Mouse (Mus musculus) G1E (cell line): ENCODE measurements around the gene Emc6. TPM values are rescaled to one million over a fixed set of nuclear protein-coding genes. Genes with fewer than 3 reads are reported as not detected.

Source experiments
- ATAC-seq: 2 replicates; pipeline ENCODE4 v1.8.0; 2016; ENCODE audit warnings: mild to moderate bottlenecking; ENCODE audit not compliant: insufficient number of reproducible peaks, poor library complexity, low FRiP score, severe bottlenecking; ENCODE audit errors: extremely low read depth
- DNase-seq: peaks from one replicate; pipeline ENCODE4 v3.0.0; 2012; ENCODE audit warnings: low spot score
- H3K27me3 ChIP-seq: 2 replicates; pipeline ENCODE4 v1.6.1; 2012; ENCODE audit warnings: mild to moderate bottlenecking, low read length, inconsistent platforms; ENCODE audit not compliant: insufficient read depth
- H3K36me3 ChIP-seq: replicated peaks from 2 replicates; pipeline ENCODE3; 2012; ENCODE audit warnings: mild to moderate bottlenecking, inconsistent platforms
- H3K4me1 ChIP-seq: 2 replicates; pipeline ENCODE4 v1.6.1; 2012; ENCODE audit warnings: low read depth, low read length, inconsistent platforms, mixed read lengths; ENCODE audit not compliant: insufficient read depth
- H3K4me3 ChIP-seq: 2 replicates; pipeline ENCODE4 v1.5.1; 2012; ENCODE audit warnings: low read depth, mild to moderate bottlenecking, inconsistent platforms, low read length, moderate library complexity, mixed read lengths
- H3K9me3 ChIP-seq: replicated peaks from 2 replicates; pipeline ENCODE4 v1.6.1; 2012; ENCODE audit warnings: inconsistent platforms
- CTCF ChIP-seq: IDR thresholded peaks from 2 replicates; pipeline ENCODE4 v1.5.1; 2012; ENCODE audit warnings: low read depth, low read length, inconsistent platforms, mixed read lengths
- GATA1 ChIP-seq: IDR thresholded peaks from 2 replicates; pipeline ENCODE4 v1.6.1; 2012; ENCODE audit warnings: borderline replicate concordance, low read length, inconsistent platforms, mixed read lengths
- GATA2 ChIP-seq: IDR thresholded peaks from 2 replicates; pipeline ENCODE4 v1.6.1; 2012; ENCODE audit warnings: low read depth, low read length, inconsistent platforms, borderline replicate concordance
- POLR2AphosphoS5 ChIP-seq: IDR thresholded peaks from 2 replicates; pipeline ENCODE4 v1.6.1; 2012; ENCODE audit warnings: low read depth, low read length, inconsistent platforms; ENCODE audit not compliant: insufficient replicate concordance
- TAL1 ChIP-seq: conservative IDR thresholded peaks from 2 replicates; pipeline ENCODE4 v1.6.1; 2012; ENCODE audit warnings: low read depth, low read length, inconsistent platforms, mixed read lengths
- polyA plus RNA-seq: library from polyadenylated mRNA; stranded (reverse); fragments of >175 nt; gene quantifications from 2 replicates; pipeline ENCODE4 v1.2.3, GENCODE M21; 2012
- total RNA-seq, 2 experiments: library from RNA; stranded (forward) in 1 of 2; stranded (reverse) in 1 of 2; fragments of 200-1000 nt in 1 of 2; fragments of >200 nt in 1 of 2; fragmentation: Nextera tagmentation in 1 of 2; gene quantifications; 2 replicates each; pipeline ENCODE4 v1.2.3; 2014 to 2017

The Emc6 gene
- total and polyA plus RNA-seq, 3 experiments: 43.7 to 178 (median 54.7) TPM

GRCm38 (mm10) chr11:73169231-73169630 lies 7.6 kb downstream of the Emc6 start:
- ATAC-seq: peak; percentile 65

GRCm38 (mm10) chr11:73168576-73168975 lies 8.3 kb downstream of the Emc6 start:
- no peak for TF ChIP-seq CTCF
- TF ChIP-seq POLR2AphosphoS5: no peak
- TF ChIP-seq GATA2: no peak
- no peak for TF ChIP-seq TAL1
- TF ChIP-seq GATA1: no peak
- no peak for DNase-seq
- H3K4me3 ChIP-seq: no peak overlapping the region
- H3K4me1 ChIP-seq: peaks cover 43% of the 10 kb centered on the region
- H3K36me3 ChIP-seq: peaks cover 78% of the 10 kb centered on the region
- H3K9me3 ChIP-seq: no peaks in the 10 kb centered on the region
- ATAC-seq: no peak
- H3K27me3 ChIP-seq: no peaks in the 10 kb centered on the region

More at GRCm38 (mm10) chr11:73169231-73169630, 7.6 kb downstream of the Emc6 start:
- peak; percentile 33 for DNase-seq
- Histone ChIP-seq H3K4me3 (no peak overlapping the region), H3K36me3 (peaks cover 85% of the 10 kb centered on the region), H3K27me3 (no peaks in the 10 kb centered on the region), H3K4me1 (peaks cover 47% of the 10 kb centered on the region), H3K9me3 (no peaks in the 10 kb centered on the region)
- TF ChIP-seq CTCF: peak; percentile 73
- no peak for TF ChIP-seq POLR2AphosphoS5

DNA sequence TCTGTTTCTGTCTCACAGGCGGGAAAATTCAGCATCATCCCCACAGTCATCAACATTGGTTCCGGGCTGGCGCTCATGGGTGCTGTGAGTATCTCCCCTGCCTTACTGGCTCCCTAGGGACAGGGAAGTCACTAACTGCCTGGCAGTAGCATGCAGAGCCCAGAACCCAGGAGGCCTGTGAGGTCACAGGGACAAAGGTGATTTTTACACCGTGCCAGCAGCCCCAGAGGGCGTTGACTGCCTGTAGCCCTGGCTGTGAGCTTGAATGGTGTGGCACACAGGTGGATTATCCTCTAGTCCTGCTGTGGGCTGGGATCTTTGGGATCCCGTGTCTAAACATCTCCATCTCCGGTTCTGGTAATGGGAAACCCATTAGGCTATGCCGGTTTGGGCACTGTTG lies 8.8 kb downstream of the Emc6 start:
- H3K4me1 ChIP-seq: peaks cover 40% of the 10 kb centered on the region

DNA sequence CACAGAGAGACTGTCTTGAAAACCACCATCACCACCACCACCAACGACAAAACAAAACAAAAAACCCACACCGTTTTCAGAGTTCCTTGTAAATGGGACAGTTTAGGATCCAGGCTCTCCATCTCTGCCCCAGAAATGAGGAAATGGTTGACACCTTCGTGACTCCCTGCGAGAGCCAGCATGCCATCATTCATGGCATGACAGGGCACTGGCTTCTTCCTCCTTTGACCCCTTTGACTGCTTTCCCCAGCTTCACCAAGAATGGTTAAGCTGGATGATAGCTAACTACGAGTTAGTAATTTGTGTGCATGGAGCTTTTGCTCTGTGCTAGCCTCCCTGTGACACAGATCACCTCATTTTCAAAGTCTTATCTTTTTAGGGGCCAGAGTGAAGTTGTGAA lies 14.6 kb downstream of the Emc6 start:
- Histone ChIP-seq H3K9me3 (no peaks in the 10 kb centered on the region), H3K4me1 (peaks cover 18% of the 10 kb centered on the region), H3K4me3 (no peak overlapping the region), H3K27me3 (peaks cover 25% of the 10 kb centered on the region), H3K36me3 (peaks cover 17% of the 10 kb centered on the region)
- ATAC-seq: no peak
- no peak for DNase-seq
- TF ChIP-seq TAL1 (no peak), CTCF (no peak), GATA2 (no peak), POLR2AphosphoS5 (no peak), GATA1 (no peak)

More for the DNA sequence above, 8.8 kb downstream of the Emc6 start:
- Histone ChIP-seq H3K9me3 (no peaks in the 10 kb centered on the region), H3K36me3 (peaks cover 74% of the 10 kb centered on the region), H3K27me3 (no peaks in the 10 kb centered on the region), H3K4me3 (no peak overlapping the region)
- DNase-seq (no peak), ATAC-seq (no peak)
- TF ChIP-seq POLR2AphosphoS5 (no peak), GATA1 (no peak), GATA2 (no peak), CTCF (no peak), TAL1 (no peak)

GRCm38 (mm10) chr11:73161616-73162015 lies 15.2 kb downstream of the Emc6 start:
- Histone ChIP-seq H3K27me3 (peaks cover 30% of the 10 kb centered on the region), H3K4me1 (peaks cover 18% of the 10 kb centered on the region), H3K36me3 (peaks cover 10% of the 10 kb centered on the region), H3K4me3 (no peak overlapping the region), H3K9me3 (no peaks in the 10 kb centered on the region)
- DNase-seq: no peak
- TF ChIP-seq POLR2AphosphoS5 (no peak), GATA2 (no peak), GATA1 (no peak), TAL1 (no peak), CTCF (no peak)
- ATAC-seq: no peak

GRCm38 (mm10) chr11:73160811-73161200 lies 16.0 kb downstream of the Emc6 start:
- no peak overlapping the region for H3K4me3 ChIP-seq
- no peak for ATAC-seq

More at GRCm38 (mm10) chr11:73160811-73161200, 16.0 kb downstream of the Emc6 start:
- H3K4me1 ChIP-seq: peaks cover 13% of the 10 kb centered on the region
- peaks cover 3% of the 10 kb centered on the region for H3K36me3 ChIP-seq
- no peak for TF ChIP-seq POLR2AphosphoS5
- TF ChIP-seq CTCF: no peak
- no peak for TF ChIP-seq GATA2
- no peak for TF ChIP-seq GATA1
- TF ChIP-seq TAL1: no peak
- H3K27me3 ChIP-seq: peaks cover 31% of the 10 kb centered on the region
- H3K9me3 ChIP-seq: no peaks in the 10 kb centered on the region
- no peak for DNase-seq
